Mouse (Mus musculus) stomach, postnatal 0 days (tissue): ENCODE data around the gene Arid1b. TPM values are rescaled to one million over a fixed set of nuclear protein-coding genes. Genes with fewer than 3 reads are reported as not detected.
A peak's percentile ranks its signal among the peaks of the same experiment; 100 is the strongest.

Experiments
- ATAC-seq: fragments of 200-750 bp; cut with Nextera tagmentation; 2 replicates; pipeline ENCODE4 v1.8.0; 2017; ENCODE audit not compliant: low FRiP score, low TSS enrichment
- DNase-seq: peaks from one replicate; pipeline ENCODE4 v3.0.0-alpha.2; 2016; ENCODE audit warnings: low spot score
- H3K27ac ChIP-seq: fragments of 300-500 bp; sonication (generic); replicated peaks from 2 replicates; pipeline ENCODE4 v1.5.1; 2014; ENCODE audit warnings: mild to moderate bottlenecking, control low read depth
- H3K27me3 ChIP-seq: fragments of 300-500 bp; sonication (generic); 2 replicates; pipeline ENCODE4 v1.6.1; 2014; ENCODE audit warnings: low read length; ENCODE audit not compliant: control insufficient read depth, insufficient read depth
- H3K36me3 ChIP-seq: fragments of 300-500 bp; sonication (generic); 2 replicates; pipeline ENCODE4 v1.6.1; 2014; ENCODE audit warnings: low read length, mixed read lengths; ENCODE audit not compliant: control insufficient read depth, insufficient read depth
- H3K4me1 ChIP-seq: fragments of 300-500 bp; sonication (generic); replicated peaks from 2 replicates; pipeline ENCODE4 v1.6.1; 2014; ENCODE audit warnings: antibody characterized with exemption; ENCODE audit not compliant: control insufficient read depth, insufficient read depth
- H3K4me2 ChIP-seq: fragments of 300-500 bp; sonication (generic); replicated peaks from 2 replicates; pipeline ENCODE4 v1.6.1; 2014; ENCODE audit warnings: low read depth, mild to moderate bottlenecking, control low read depth, moderate library complexity
- H3K4me3 ChIP-seq: fragments of 300-500 bp; sonication (generic); 2 replicates; pipeline ENCODE4 v1.5.1; 2014; ENCODE audit warnings: low read depth, low read length, control low read depth
- H3K9ac ChIP-seq: fragments of 300-500 bp; sonication (generic); 2 replicates; pipeline ENCODE4 v1.6.1; 2014; ENCODE audit warnings: mild to moderate bottlenecking, low read length, control low read depth, mixed read lengths
- H3K9me3 ChIP-seq: fragments of 300-500 bp; sonication (generic); 2 replicates; pipeline ENCODE4 v1.6.1; 2016; ENCODE audit warnings: low read length; ENCODE audit not compliant: control insufficient read depth
- CTCF ChIP-seq: IDR thresholded peaks from 2 replicates; pipeline ENCODE4 v1.5.1; 2016; ENCODE audit warnings: antibody characterized with exemption, low read depth, mild to moderate bottlenecking, moderate library complexity
- EP300 ChIP-seq: optimal IDR thresholded peaks from 2 replicates; pipeline ENCODE3; 2016; ENCODE audit warnings: antibody characterized with exemption
- WGBS: fragments of 180-500 bp; shearing (Covaris S2); extraction: QIAGEN DNeasy Blood & Tissue Kit; methylation state at CpG from one replicate; pipeline ENCODE4 v1.1.7; 2014; 5-methylcytosine and 5-hydroxymethylcytosine counted together
- polyA plus RNA-seq: library from polyadenylated mRNA; unstranded; fragments of >200 nt; fragmentation: Nextera tagmentation; extraction: Ambion mirVana; gene quantifications from 2 replicates; pipeline ENCODE4 v1.2.1, GENCODE M21; 2015

The Arid1b gene
- polyA plus RNA-seq, 1 experiment from 2014 or later: 5.6 TPM

GRCm38 (mm10) chr17:5118171-5118570 is 124.0 kb downstream of the Arid1b start:
- peaks cover 5% of the 10 kb centered on the region for H3K4me1 ChIP-seq
- 60% methylated on average over 4 of the region's 4 CpGs for WGBS
- H3K4me3 ChIP-seq: no peak overlapping the region
- no peaks in the 10 kb centered on the region for H3K9me3 ChIP-seq
- no peaks in the 10 kb centered on the region for H3K36me3 ChIP-seq
- H3K9ac ChIP-seq: no peak overlapping the region
- H3K27me3 ChIP-seq: no peaks in the 10 kb centered on the region
- ATAC-seq (0 out of 2 replicates have a peak, but pooled peaks have one; percentile 49), DNase-seq (no peak)
- TF ChIP-seq CTCF: no peak
- TF ChIP-seq EP300: no peak
- no peak overlapping the region for H3K27ac ChIP-seq
- no peak overlapping the region for H3K4me2 ChIP-seq

GRCm38 (mm10) chr17:5124643-5125042 is 130.5 kb downstream of the Arid1b start:
- TF ChIP-seq CTCF (no peak), EP300 (no peak)
- H3K36me3 ChIP-seq: no peaks in the 10 kb centered on the region
- WGBS: 50% methylated on average over 2 of the region's 2 CpGs
- H3K27me3 ChIP-seq: no peaks in the 10 kb centered on the region
- no peaks in the 10 kb centered on the region for H3K9me3 ChIP-seq
- peaks cover 6% of the 10 kb centered on the region; the same call in 1 of the 2 replicates for H3K4me1 ChIP-seq
- peak overlapping the region; percentile 74 for H3K27ac ChIP-seq
- no peak overlapping the region for H3K9ac ChIP-seq
- no peak overlapping the region for H3K4me2 ChIP-seq
- DNase-seq: no peak
- ATAC-seq: no peak
- H3K4me3 ChIP-seq: no peak overlapping the region

- peaks cover 6% of the 10 kb centered on the region; the same call in 1 of the 2 replicates for H3K4me1 ChIP-seq
- no peak overlapping the region for H3K9ac ChIP-seq
- H3K9me3 ChIP-seq: no peaks in the 10 kb centered on the region
- ATAC-seq (peak; percentile 74), DNase-seq (no peak)
- TF ChIP-seq CTCF (no peak), EP300 (no peak)
- no peak overlapping the region for H3K4me2 ChIP-seq
- H3K36me3 ChIP-seq: no peaks in the 10 kb centered on the region
- H3K27me3 ChIP-seq: no peaks in the 10 kb centered on the region
- H3K27ac ChIP-seq: peak overlapping the region; percentile 74
- 45% methylated on average over 5 of the region's 5 CpGs for WGBS
- H3K4me3 ChIP-seq: no peak overlapping the region
Measured at GRCm38 (mm10) chr17:5125084-5125855, 131.1 kb downstream of the Arid1b start.

GRCm38 (mm10) chr17:5125856-5126806 is 132.0 kb downstream of the Arid1b start:
- 57% methylated on average over 5 of the region's 5 CpGs for WGBS
- no peaks in the 10 kb centered on the region for H3K27me3 ChIP-seq
- no peak overlapping the region; the same call in 1 of the 2 replicates for H3K4me2 ChIP-seq
- ATAC-seq (peak; percentile 76; the same call in 1 of the 2 replicates), DNase-seq (no peak)
- H3K36me3 ChIP-seq: no peaks in the 10 kb centered on the region
- H3K9ac ChIP-seq: no peak overlapping the region
- TF ChIP-seq CTCF: no peak
- no peak for TF ChIP-seq EP300
- H3K4me1 ChIP-seq: peaks cover 4% of the 10 kb centered on the region; the same call in 1 of the 2 replicates
- peak overlapping the region; percentile 74 for H3K27ac ChIP-seq
- H3K4me3 ChIP-seq: no peak overlapping the region
- H3K9me3 ChIP-seq: no peaks in the 10 kb centered on the region

GRCm38 (mm10) chr17:5129606-5130005 is 135.5 kb downstream of the Arid1b start:
- Histone ChIP-seq H3K4me3 (no peak overlapping the region), H3K27me3 (no peaks in the 10 kb centered on the region), H3K36me3 (no peaks in the 10 kb centered on the region), H3K4me2 (no peak overlapping the region), H3K9me3 (no peaks in the 10 kb centered on the region), H3K9ac (no peak overlapping the region), H3K4me1 (peaks cover 6% of the 10 kb centered on the region), H3K27ac (no peak overlapping the region)
- TF ChIP-seq EP300 (no peak), CTCF (no peak)
- ATAC-seq (no peak), DNase-seq (no peak)
- 73% methylated on average over 2 of the region's 2 CpGs for WGBS
